Mouse (Mus musculus) spleen, adult 2 months (tissue): Measurements from ENCODE around the gene Ercc2.

Experiments used
- CTCF ChIP-seq: fragments of 200-500 bp; IDR thresholded peaks from 2 replicates; pipeline ENCODE4 v1.5.1; 2011; ENCODE audit warnings: mild to moderate bottlenecking, inconsistent platforms; ENCODE audit not compliant: insufficient read depth, insufficient read length, insufficient replicate concordance; ENCODE audit errors: extremely low read depth
- POLR2A ChIP-seq: fragments of 200-500 bp; IDR thresholded peaks from 2 replicates; pipeline ENCODE4 v1.6.1; 2011; ENCODE audit warnings: low read depth, low read length, inconsistent platforms

- TF ChIP-seq POLR2A: no peak
- no peak for TF ChIP-seq CTCF
These were observed 7.0 kb downstream of the Ercc2 start for GRCm38 (mm10) chr7:19388699-19389413.
